Mouse (Mus musculus) cerebellum, adult 11-12 months (tissue): ENCODE measurements around the gene Slbp.

Source experiments
- DNase-seq: peaks from one replicate; pipeline ENCODE4 v3.0.0; 2022

The Slbp gene

GRCm38 (mm10) chr5:33678244-33678643, 25.9 kb upstream of the Slbp start:
- no peak for DNase-seq

- no peak for DNase-seq
These were observed 23.6 kb upstream of the Slbp start for GRCm38 (mm10) chr5:33675964-33676363.

GRCm38 (mm10) chr5:33674439-33674838, 22.1 kb upstream of the Slbp start:
- DNase-seq, result peak; percentile 52

DNA sequence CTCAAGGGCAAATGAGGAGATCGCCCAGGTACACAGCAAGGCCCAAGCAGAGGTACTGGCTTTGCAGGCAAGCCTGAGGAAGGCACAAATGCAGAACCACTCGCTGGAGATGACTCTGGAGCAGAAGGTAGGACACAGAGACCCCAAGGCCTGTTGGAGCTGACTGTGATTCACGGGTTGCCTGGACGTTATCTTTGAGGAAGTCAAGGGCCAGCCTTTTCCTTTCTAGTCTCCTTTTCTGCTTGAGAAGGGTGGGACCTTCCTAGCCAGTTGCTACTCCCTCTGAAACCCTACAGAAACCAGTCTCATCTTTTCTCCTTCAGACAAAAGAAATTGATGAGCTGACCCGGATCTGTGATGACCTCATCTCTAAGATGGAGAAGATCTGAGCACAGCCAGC, 19.3 kb upstream of the Slbp start:
- DNase-seq, result no peak

GRCm38 (mm10) chr5:33668223-33668622, 15.8 kb upstream of the Slbp start:
- DNase-seq, result no peak

DNA sequence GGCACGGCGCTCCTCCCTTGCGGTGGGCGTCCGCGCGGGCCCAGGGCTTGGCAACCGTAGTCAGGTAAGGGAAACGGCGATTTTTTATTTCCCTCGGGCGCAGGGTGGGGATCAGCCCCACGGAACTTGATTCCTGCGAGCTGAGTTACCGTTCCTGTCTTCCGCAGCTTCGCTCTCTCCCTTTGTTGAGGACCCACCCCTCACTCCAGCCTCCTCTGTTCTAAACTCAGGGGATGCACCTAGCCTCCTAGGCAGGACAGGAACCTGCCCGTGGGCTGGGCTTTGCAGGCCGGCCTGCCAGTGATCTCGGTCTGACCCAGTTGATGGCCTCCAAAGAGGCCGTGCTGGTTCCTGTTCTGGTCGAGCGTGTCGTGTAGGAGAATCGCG, 6.3 kb upstream of the Slbp start:
- DNase-seq, result no peak

GRCm38 (mm10) chr5:33657787-33658663, 5.7 kb upstream of the Slbp start, which contains the start of the genes Tacc3 and Tmem129:
Tacc3 (plus strand) TSS chr5:33658128.
Tmem129 (minus strand) TSS chr5:33658416.
- DNase-seq, result peak; percentile 99

- no peak for DNase-seq
These were observed 4.9 kb upstream of the Slbp start for GRCm38 (mm10) chr5:33657251-33657786.

DNA sequence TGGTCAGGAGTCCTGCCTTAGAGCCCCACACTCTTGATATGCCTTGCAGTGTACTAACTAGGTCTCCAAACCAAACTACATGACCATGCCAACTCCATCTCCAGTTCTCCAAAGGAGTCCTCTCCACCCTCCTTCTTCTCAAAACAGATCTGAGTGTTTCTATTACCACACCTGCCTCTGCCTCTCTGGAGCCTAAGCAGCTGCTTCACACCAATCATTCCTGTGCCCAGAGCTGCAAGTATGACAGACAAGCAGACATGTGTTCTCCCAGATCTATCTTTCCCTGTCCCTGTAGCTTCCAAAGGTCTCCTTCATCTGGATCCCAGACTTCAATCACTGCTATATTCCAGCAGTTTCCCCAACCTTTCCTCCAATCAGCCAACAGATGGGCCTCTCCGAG, 4.4 kb upstream of the Slbp start:
- peak; percentile 32 for DNase-seq

GRCm38 (mm10) chr5:33655251-33655840, 3.0 kb upstream of the Slbp start:
- peak; percentile 57 for DNase-seq

DNA sequence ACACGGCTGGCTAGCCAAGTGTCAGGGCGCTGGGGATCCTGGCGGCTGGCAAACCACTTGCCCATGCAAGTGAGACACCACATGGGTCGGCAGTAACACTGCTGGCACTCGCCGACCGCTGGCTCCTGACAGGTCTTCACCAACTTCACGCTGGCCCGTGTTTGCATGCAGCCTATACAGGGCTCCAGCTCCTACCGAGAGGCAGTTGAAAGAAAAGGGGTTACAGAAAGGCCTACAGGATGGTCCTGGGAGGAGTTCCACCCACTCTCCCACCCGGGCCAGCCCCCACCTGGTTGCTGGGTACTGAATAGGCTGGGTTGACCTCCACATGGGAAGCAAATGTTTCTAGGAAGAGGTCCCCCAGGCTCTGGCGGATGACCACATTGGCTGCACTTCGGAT, 2.0 kb upstream of the Slbp start:
- peak; percentile 62 for DNase-seq

GRCm38 (mm10) chr5:33652783-33653173, 404 bp upstream of the Slbp start:
- DNase-seq, result no peak

GRCm38 (mm10) chr5:33651541-33651920, 843 bp downstream of the Slbp start:
- DNase-seq, result no peak

- no peak for DNase-seq
These were observed 1.4 kb downstream of the Slbp start for GRCm38 (mm10) chr5:33651017-33651416.

- DNase-seq, result no peak
These were observed 11.7 kb downstream of the Slbp start for GRCm38 (mm10) chr5:33640652-33641051.

DNA sequence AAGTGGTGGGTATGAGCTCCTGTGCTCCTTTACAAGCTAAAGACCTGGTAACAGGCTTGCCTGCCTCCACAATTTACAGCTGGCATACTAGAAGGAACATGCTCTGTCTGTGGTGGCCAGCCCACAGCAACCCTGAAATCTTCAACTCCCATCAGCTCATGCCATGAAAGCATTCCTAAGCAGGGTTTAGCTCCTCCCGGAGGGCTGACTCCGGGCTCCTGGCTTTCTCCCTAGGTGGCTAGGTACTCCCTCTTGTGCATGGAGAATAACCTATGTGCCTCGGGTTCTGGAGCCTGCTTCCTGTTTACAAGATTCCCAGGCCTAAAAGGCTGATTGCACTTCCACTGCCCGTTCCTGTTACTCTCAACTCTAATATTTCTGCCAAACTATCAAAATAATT, 13.5 kb downstream of the Slbp start:
- DNase-seq, result no peak

GRCm38 (mm10) chr5:33637606-33638350, 14.6 kb downstream of the Slbp start:
- no peak for DNase-seq

GRCm38 (mm10) chr5:33635361-33635760, 17.0 kb downstream of the Slbp start:
- DNase-seq, result no peak

GRCm38 (mm10) chr5:33632526-33632925, 19.8 kb downstream of the Slbp start:
- DNase-seq, result no peak

- peak; percentile 45 for DNase-seq
These were observed 21.8 kb downstream of the Slbp start for GRCm38 (mm10) chr5:33630615-33631014.

- DNase-seq, result peak; percentile 67
These were observed 22.3 kb downstream of the Slbp start for GRCm38 (mm10) chr5:33630061-33630460.

GRCm38 (mm10) chr5:33629301-33629987, 22.9 kb downstream of the Slbp start, which contains the start of the genes Fam53a and Gm9903:
Fam53a (minus strand) TSS chr5:33629635.
Gm9903 (plus strand) TSS chr5:33629925.
- DNase-seq, result peak; percentile 100
